Mouse (Mus musculus): ENCODE measurements around the gene Klk12.

- TF ChIP-seq CTCF (conservative IDR thresholded peaks at IDR 0.05; ENCODE audit: low read length), result peak; percentile 84
- TF ChIP-seq NANOG (IDR thresholded peaks at IDR 0.05; ENCODE audit: borderline replicate concordance, low read length), result no peak
- TF ChIP-seq POU5F1 (IDR thresholded peaks at IDR 0.05; ENCODE audit: borderline replicate concordance, low read length), result no peak
These were observed 13.9 kb downstream of the Klk12 start for GRCm38 (mm10) chr7:43782275-43783265.
